Mouse (Mus musculus) kidney, postnatal 0 days (tissue): ENCODE measurements at regions not wholly inside any gene's neighbourhood (a gene's known extent, or its start where the extent isn't known, plus 50 kb on each side); places are given as distances from the start of the nearest gene placed in this dataset.
A peak's percentile ranks its signal among the peaks of the same experiment; 100 is the strongest.

Experiments
- ATAC-seq: fragments of 200-750 bp; cut with Nextera tagmentation; replicated peaks from 2 replicates; pipeline ENCODE4 v1.8.0; 2017; ENCODE audit warnings: low read depth, moderate number of reproducible peaks, moderate TSS enrichment, moderate library complexity; ENCODE audit not compliant: low FRiP score
- DNase-seq: peaks from one replicate; pipeline ENCODE4 v3.0.0-alpha.2; 2016; ENCODE audit warnings: low spot score
- H3K27ac ChIP-seq: fragments of 300-500 bp; sonication (generic); 2 replicates; pipeline ENCODE4 v1.5.1; 2014; ENCODE audit warnings: mild to moderate bottlenecking
- H3K27me3 ChIP-seq: fragments of 300-500 bp; sonication (generic); 2 replicates; pipeline ENCODE4 v1.6.1; 2014; ENCODE audit warnings: low read length, mixed read lengths; ENCODE audit not compliant: insufficient read depth
- H3K36me3 ChIP-seq: fragments of 300-500 bp; sonication (generic); 2 replicates; pipeline ENCODE4 v1.6.1; 2014; ENCODE audit warnings: low read length, mixed read lengths; ENCODE audit not compliant: insufficient read depth
- H3K4me1 ChIP-seq: fragments of 300-500 bp; sonication (generic); replicated peaks from 2 replicates; pipeline ENCODE4 v1.6.1; 2014; ENCODE audit warnings: antibody characterized with exemption, low read length, mixed read lengths; ENCODE audit not compliant: insufficient read depth
- H3K4me2 ChIP-seq: fragments of 300-500 bp; sonication (generic); 2 replicates; pipeline ENCODE4 v1.6.1; 2014; ENCODE audit warnings: mild to moderate bottlenecking, low read length, moderate library complexity, mixed read lengths
- H3K4me3 ChIP-seq: fragments of 300-500 bp; sonication (generic); replicated peaks from 2 replicates; pipeline ENCODE4 v1.5.1; 2014; ENCODE audit warnings: low read depth, low read length
- H3K9ac ChIP-seq: fragments of 300-500 bp; sonication (generic); 2 replicates; pipeline ENCODE4 v1.6.1; 2014; ENCODE audit warnings: low read depth, low read length
- H3K9me3 ChIP-seq: fragments of 300-500 bp; sonication (generic); replicated peaks from 2 replicates; pipeline ENCODE4 v1.6.1; 2016; ENCODE audit warnings: low read length, inconsistent platforms, mixed read lengths
- CTCF ChIP-seq: IDR thresholded peaks from 2 replicates; pipeline ENCODE4 v1.5.1; 2016; ENCODE audit warnings: antibody characterized with exemption, low read depth, mild to moderate bottlenecking, moderate library complexity
- WGBS: fragments of 180-500 bp; shearing (Covaris S2); extraction: QIAGEN DNeasy Blood & Tissue Kit; methylation state at CpG from one replicate; pipeline ENCODE4 v1.1.7; 2014; 5-methylcytosine and 5-hydroxymethylcytosine counted together

DNA sequence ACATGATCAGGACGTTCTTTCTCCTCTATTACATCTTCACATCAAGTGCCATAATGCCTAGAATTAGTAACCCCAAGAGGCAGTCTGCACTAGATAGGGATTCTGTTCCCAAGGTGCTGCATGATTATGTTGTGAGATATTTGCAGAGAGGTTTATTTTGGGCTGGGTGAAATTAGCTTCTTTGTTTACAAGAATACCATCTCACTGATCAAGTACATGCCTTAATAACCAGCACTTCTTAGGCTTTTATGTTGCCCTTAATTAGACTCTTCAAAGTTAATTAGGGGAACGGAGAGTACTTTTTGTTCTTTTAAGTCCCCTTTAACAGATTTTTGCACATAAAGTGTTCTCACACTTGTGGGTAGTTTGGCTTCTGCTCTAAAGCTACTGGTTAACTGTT, 521.4 kb downstream of the Cetn3 start:
- Histone ChIP-seq H3K27me3 (no peaks in the 10 kb centered on the region), H3K9me3 (no peaks in the 10 kb centered on the region), H3K4me1 (no peaks in the 10 kb centered on the region), H3K4me2 (no peak overlapping the region), H3K4me3 (no peak overlapping the region), H3K9ac (no peak overlapping the region), H3K27ac (no peak overlapping the region), H3K36me3 (no peaks in the 10 kb centered on the region)
- TF ChIP-seq CTCF: no peak
- ATAC-seq: no peak
- no peak for DNase-seq
- 45% methylated on average over 2 of the region's 2 CpGs for WGBS

GRCm38 (mm10) chr13:82305076-82305475, 522.2 kb downstream of the Cetn3 start:
- Histone ChIP-seq H3K4me1 (no peaks in the 10 kb centered on the region), H3K9me3 (no peaks in the 10 kb centered on the region), H3K9ac (no peak overlapping the region), H3K4me2 (no peak overlapping the region), H3K36me3 (no peaks in the 10 kb centered on the region), H3K4me3 (no peak overlapping the region), H3K27me3 (no peaks in the 10 kb centered on the region), H3K27ac (no peak overlapping the region)
- DNase-seq (no peak), ATAC-seq (no peak)
- whole genome bisulfite sequencing: 36% methylated on average over 6 of the region's 6 CpGs
- no peak for TF ChIP-seq CTCF

DNA sequence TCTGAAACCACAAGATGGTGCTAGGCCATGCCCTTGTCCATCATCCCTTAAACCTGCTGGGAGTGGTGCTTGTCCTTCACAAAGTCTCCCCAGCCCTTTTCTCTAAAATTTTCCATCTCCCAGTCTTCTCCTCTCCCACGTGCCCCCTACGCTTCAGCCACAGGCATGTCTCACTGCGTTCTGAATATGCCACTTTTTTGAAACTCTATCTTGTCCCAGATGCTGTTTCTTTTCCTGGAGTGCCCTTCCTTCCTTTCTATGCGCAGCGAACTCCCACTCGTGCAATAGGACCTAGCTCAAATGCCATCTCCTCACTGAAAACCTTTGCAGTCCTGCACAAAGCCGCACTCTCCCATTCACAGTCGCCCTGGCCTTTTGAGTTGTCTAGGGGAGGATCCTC, 525.5 kb downstream of the Cetn3 start:
- TF ChIP-seq CTCF: no peak
- no peaks in the 10 kb centered on the region for H3K36me3 ChIP-seq
- no peaks in the 10 kb centered on the region for H3K27me3 ChIP-seq
- H3K9me3 ChIP-seq: no peaks in the 10 kb centered on the region
- WGBS: 60% methylated on average over 8 of the region's 8 CpGs
- no peaks in the 10 kb centered on the region for H3K4me1 ChIP-seq
- no peak overlapping the region for H3K4me3 ChIP-seq
- ATAC-seq: no peak
- no peak overlapping the region for H3K4me2 ChIP-seq
- H3K27ac ChIP-seq: no peak overlapping the region
- H3K9ac ChIP-seq: no peak overlapping the region
- no peak for DNase-seq

GRCm38 (mm10) chr13:82316573-82317202, 533.8 kb downstream of the Cetn3 start:
- Histone ChIP-seq H3K9ac (no peak overlapping the region), H3K27me3 (no peaks in the 10 kb centered on the region), H3K9me3 (no peaks in the 10 kb centered on the region), H3K27ac (no peak overlapping the region), H3K4me3 (no peak overlapping the region), H3K36me3 (no peaks in the 10 kb centered on the region), H3K4me2 (no peak overlapping the region), H3K4me1 (no peaks in the 10 kb centered on the region)
- WGBS: 20% methylated on average over 5 of the region's 5 CpGs
- ATAC-seq (peak; percentile 46; the same call in 1 of the 2 replicates), DNase-seq (peak; percentile 82)
- TF ChIP-seq CTCF: no peak

DNA sequence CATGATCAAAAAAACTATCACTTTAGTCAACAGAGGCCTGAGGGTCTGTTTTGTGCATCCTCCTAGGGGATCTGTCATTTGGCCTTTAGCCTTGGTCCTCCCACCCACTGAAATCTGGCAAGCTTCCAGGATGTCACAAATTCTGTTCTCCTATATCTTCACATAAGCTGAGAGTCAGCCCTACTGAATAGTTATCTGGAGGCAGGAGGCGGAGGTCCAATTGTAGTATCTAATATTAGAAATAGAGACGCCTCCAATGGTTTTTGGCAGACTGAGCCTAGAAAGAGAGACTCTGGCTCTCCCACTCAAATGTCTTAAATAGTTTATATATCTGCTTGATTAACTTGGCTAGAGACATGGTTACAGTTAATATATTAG, 534.3 kb downstream of the Cetn3 start:
- Histone ChIP-seq H3K27ac (no peak overlapping the region), H3K4me2 (no peak overlapping the region), H3K9ac (no peak overlapping the region), H3K27me3 (no peaks in the 10 kb centered on the region), H3K9me3 (no peaks in the 10 kb centered on the region), H3K36me3 (no peaks in the 10 kb centered on the region), H3K4me1 (no peaks in the 10 kb centered on the region), H3K4me3 (no peak overlapping the region)
- 29% methylated on average over 2 of the region's 2 CpGs for WGBS
- DNase-seq (peak; percentile 82), ATAC-seq (peak; percentile 74; the same call in 1 of the 2 replicates)
- TF ChIP-seq CTCF: no peak

DNA sequence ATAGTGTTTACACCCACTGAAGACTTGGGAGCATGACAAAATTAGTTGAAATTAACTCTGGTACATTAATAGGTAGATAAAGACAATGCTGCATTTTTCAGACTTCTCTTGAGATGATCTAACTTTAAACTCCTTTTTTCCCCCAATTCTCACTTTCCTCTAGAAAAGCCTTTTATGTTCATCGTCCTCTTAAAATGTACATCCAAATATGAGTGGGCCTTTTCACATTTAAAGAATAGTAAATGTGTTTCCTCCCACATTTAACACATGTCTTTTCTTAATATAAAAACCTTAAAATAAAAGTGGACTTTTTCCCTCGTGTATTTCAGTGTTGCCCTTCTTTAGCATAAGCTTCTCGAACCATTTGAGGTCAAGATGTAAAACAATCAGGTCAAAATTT, 535.5 kb downstream of the Cetn3 start:
- no peak for TF ChIP-seq CTCF
- Histone ChIP-seq H3K27me3 (no peaks in the 10 kb centered on the region), H3K9ac (no peak overlapping the region), H3K4me2 (no peak overlapping the region), H3K36me3 (no peaks in the 10 kb centered on the region), H3K9me3 (no peaks in the 10 kb centered on the region), H3K4me1 (no peaks in the 10 kb centered on the region), H3K4me3 (no peak overlapping the region), H3K27ac (no peak overlapping the region)
- ATAC-seq (no peak), DNase-seq (no peak)
- 76% methylated on average over 3 of the region's 3 CpGs for WGBS

DNA sequence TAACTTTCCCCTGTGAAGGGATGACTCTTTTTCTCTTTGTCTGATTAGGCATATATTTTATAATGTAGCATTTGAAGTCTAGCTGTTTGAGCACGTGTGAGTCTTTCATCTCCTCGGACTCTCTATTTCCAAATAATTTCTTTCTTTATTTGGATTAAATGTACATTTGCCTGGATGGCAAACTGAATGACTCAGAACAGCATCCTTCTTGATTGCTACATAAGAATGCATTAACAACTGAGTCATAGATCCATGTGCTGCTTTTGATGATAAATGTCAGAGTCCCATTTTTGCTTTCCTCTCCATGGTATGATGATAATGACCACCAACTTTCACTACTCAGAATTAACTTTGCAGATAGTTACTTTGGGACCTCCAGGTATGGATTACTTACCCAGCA, 571.5 kb downstream of the Cetn3 start:
- Histone ChIP-seq H3K9ac (no peak overlapping the region), H3K9me3 (no peaks in the 10 kb centered on the region), H3K4me1 (no peaks in the 10 kb centered on the region), H3K4me2 (no peak overlapping the region), H3K4me3 (no peak overlapping the region), H3K27ac (no peak overlapping the region), H3K27me3 (no peaks in the 10 kb centered on the region), H3K36me3 (no peaks in the 10 kb centered on the region)
- DNase-seq (no peak), ATAC-seq (no peak)
- WGBS: 96% methylated on average over 2 of the region's 2 CpGs
- TF ChIP-seq CTCF: no peak
